ENCODE assay signal across 15 mouse cellular contexts in genomic region chr13:42656643-42657315, GRCm38 (mm10). TPM values are rescaled to one million over a fixed set of nuclear protein-coding genes. Genes with fewer than 3 reads are reported as not detected.
DNase-seq lines count a peak whose midpoint lies in the region; ATAC-seq and TF ChIP-seq lines count a peak whose summit lies in the region.
"Had no signal": no experiment of that assay in that cellular context is flagged by ENCODE, and none has a peak within 500 bp of the region (broad histone marks: within the 10 kb centered on the region; RNA-seq: fewer than 3 reads in every experiment).

No protein-coding gene starts in this region.

- intact Hi-C loops in gastrocnemius, adult 2 months (cut with DNase I): no loop called here

- H3K4me3 ChIP-seq in gastrocnemius, adult 2 months: no peak overlapping the region
- no peak overlapping the region for H3K4me3 ChIP-seq in forebrain, embryonic 14.5 days (ENCODE audit: low read depth, low read length)
- H3K4me3 ChIP-seq in heart, postnatal 0 days (ENCODE audit: low read depth, low read length): no peak overlapping the region
- H3K4me3 ChIP-seq: embryonic facial prominence, embryonic 12.5 days had no signal

- ATAC-seq in forebrain, embryonic 14.5 days: peak; percentile 93
- ATAC-seq in heart, postnatal 0 days (ENCODE audit: insufficient read depth, low read depth): peak; percentile 98
- no peak for ATAC-seq in megakaryocyte progenitor cell, adult 5-6 weeks (replicated peaks; ENCODE audit: poor library complexity)

- H3K4me1 ChIP-seq in forebrain, embryonic 14.5 days (ENCODE audit: control insufficient read depth, insufficient read depth, low read length): peaks cover 23% of the 10 kb centered on the region
- H3K4me1 ChIP-seq in heart, postnatal 0 days (ENCODE audit: control insufficient read depth, insufficient read depth): peaks cover 23% of the 10 kb centered on the region

- TF ChIP-seq CTCF in gastrocnemius, adult 2 months (IDR thresholded peaks at IDR 0.05): no peak
- TF ChIP-seq CTCF in heart, postnatal 0 days (IDR thresholded peaks at IDR 0.05; ENCODE audit: low read depth): no peak

- H3K9ac ChIP-seq in forebrain, embryonic 14.5 days (ENCODE audit: low read length): no peak overlapping the region
- no peak overlapping the region for H3K9ac ChIP-seq in heart, postnatal 0 days (replicated peaks; ENCODE audit: low read depth, low read length)
- H3K9ac ChIP-seq: embryonic facial prominence, embryonic 12.5 days had no signal

- H3K27ac ChIP-seq in gastrocnemius, adult 2 months: no peak overlapping the region
- H3K27ac ChIP-seq in forebrain, embryonic 14.5 days (ENCODE audit: low read depth, low read length): peak overlapping the region; percentile 10; the same call in 1 of the 2 replicates
- peak overlapping the region; percentile 73 for H3K27ac ChIP-seq in heart, postnatal 0 days (ENCODE audit: low read depth)
- H3K27ac ChIP-seq: embryonic facial prominence, embryonic 12.5 days had no signal

- H3K9me3 ChIP-seq in forebrain, embryonic 14.5 days (replicated peaks; ENCODE audit: control insufficient read depth, low read length): no peaks in the 10 kb centered on the region
- no peaks in the 10 kb centered on the region for H3K9me3 ChIP-seq in heart, postnatal 0 days (replicated peaks; ENCODE audit: control insufficient read depth, low read length)
- H3K9me3 ChIP-seq: embryonic facial prominence, embryonic 12.5 days had no signal

- no peaks in the 10 kb centered on the region for H3K36me3 ChIP-seq in forebrain, embryonic 14.5 days (ENCODE audit: control insufficient read depth, insufficient read depth, low read length)
- H3K36me3 ChIP-seq in heart, postnatal 0 days (replicated peaks; ENCODE audit: control insufficient read depth, insufficient read depth, low read length): no peaks in the 10 kb centered on the region
- H3K36me3 ChIP-seq: embryonic facial prominence, embryonic 12.5 days had no signal

- WGBS in forebrain, embryonic 14.5 days: 6% methylated on average over 7 of the region's 7 CpGs
- 33% methylated on average over 7 of the region's 7 CpGs for WGBS in heart, postnatal 0 days

- DNase-seq in gastrocnemius, adult 2 months: peak; percentile 14
- no peak for DNase-seq in gastrocnemius, postnatal 4 days (ENCODE audit: low spot score in 2 of 2)
- DNase-seq in forebrain, embryonic 14.5 days (ENCODE audit: low spot score): peak; percentile 87
- peak; percentile 86 for DNase-seq in heart, postnatal 0 days (ENCODE audit: low spot score)
- DNase-seq in mesoderm, embryonic 11.5 days (ENCODE audit: low read depth, low spot score): peak; percentile 4
- no peak for DNase-seq in adipocyte (ENCODE audit: low spot score)
- no peak for DNase-seq in left cerebral cortex, adult 18-20 months (ENCODE audit: low spot score in 2 of 2)
- DNase-seq: adrenal gland, adult 8-10 months; B cell, adult 2 months; cerebellum, adult 11-12 months; kidney, postnatal 36 days; spleen, adult 18-20 months had no signal

- TF ChIP-seq EP300 in heart, postnatal 0 days (IDR thresholded peaks at IDR 0.05; ENCODE audit: low read depth): peak; percentile 59; the same call in 1 of the 2 replicates

- no peak overlapping the region for H3K4me2 ChIP-seq in forebrain, embryonic 14.5 days (ENCODE audit: low read length)
- H3K4me2 ChIP-seq in heart, postnatal 0 days (ENCODE audit: low read depth, low read length): no peak overlapping the region
- H3K4me2 ChIP-seq: embryonic facial prominence, embryonic 12.5 days had no signal

- H3K27me3 ChIP-seq in forebrain, embryonic 14.5 days (replicated peaks; ENCODE audit: control insufficient read depth, insufficient read depth, low read length): 0 out of 2 replicates have a peak, but pooled peaks cover 2% of the 10 kb centered on the region
- no peaks in the 10 kb centered on the region for H3K27me3 ChIP-seq in heart, postnatal 0 days (ENCODE audit: control insufficient read depth, insufficient read depth, low read length)
- H3K27me3 ChIP-seq: embryonic facial prominence, embryonic 12.5 days had no signal

RNA-seq across cellular contexts. Expression of gene Phactr1, which starts 23.6 kb away (rescaled TPM):
- 1 to 10 TPM; 1.5 to 2.1 TPM for total RNA-seq in gastrocnemius, adult 2 months (2021)
- 10 to 100 TPM; 14.0 to 14.1 TPM for total RNA-seq in gastrocnemius, postnatal 4 days (2021)
- polyA plus RNA-seq in forebrain, embryonic 14.5 days (2014; fragmentation: Nextera tagmentation; extraction: Ambion mirVana): 47.3 and 56.1 TPM in 2 replicates
- total RNA-seq in heart, postnatal 0 days (2014; rRNA removed; ENCODE audit: low replicate concordance): 1.6 and 4.0 TPM in 2 replicates
- 4.8 and 6.2 TPM in 2 replicates for polyA plus RNA-seq in heart, postnatal 0 days (2015; fragmentation: Nextera tagmentation; extraction: Ambion mirVana)
- total RNA-seq in left cerebral cortex, adult 18-20 months (2021): 100 to 1,000 TPM; 441 to 504 TPM
- 0.02 and 0.20 TPM in 2 replicates for total RNA-seq in megakaryocyte progenitor cell, adult 5-6 weeks (2015)
- total RNA-seq in megakaryocyte progenitor cell, adult 5-6 weeks (2017): 0.37 TPM in 1 of 2 replicates, not detected in the other
- total RNA-seq: neutrophil, adult 5-6 weeks had no signal

Comparison
In these comparisons a context has a peak if more than half of its experiments do, and no peak if none do; other contexts are left out.
1. DNase-seq: peak in gastrocnemius, adult 2 months (single experiment), forebrain, embryonic 14.5 days (single experiment), heart, postnatal 0 days (single experiment) and mesoderm, embryonic 11.5 days (single experiment); none in gastrocnemius, postnatal 4 days (0 of 2), adipocyte (single experiment) and left cerebral cortex, adult 18-20 months (0 of 2).
2. RNA of gene Phactr1, which starts 23.6 kb away (total RNA-seq): 441 to 504 TPM in left cerebral cortex, adult 18-20 months; 14.0 to 14.1 TPM in gastrocnemius, postnatal 4 days, 1.5 to 2.1 TPM in gastrocnemius, adult 2 months, 1.6 to 4.0 TPM in heart, postnatal 0 days and 0.02 to 0.37 TPM in megakaryocyte progenitor cell, adult 5-6 weeks; every median in the first group is over 10 times any median in the second.